Mouse (Mus musculus) kidney, postnatal 36 days (tissue): ENCODE data around the gene Ahdc1.
A peak's percentile ranks its signal among the peaks of the same experiment; 100 is the strongest.
"Not testable (repeated sequence)": the region's sequence is repeated elsewhere in the genome, so short reads cannot be mapped to it uniquely, and the experiment has no call there.

Experiments used
- DNase-seq, 2 experiments: peaks; one replicate each; pipeline ENCODE4 v3.0.0; 2021 to 2022; ENCODE audit warnings: mixed read lengths in 2 of 2

Gene Ahdc1

DNA sequence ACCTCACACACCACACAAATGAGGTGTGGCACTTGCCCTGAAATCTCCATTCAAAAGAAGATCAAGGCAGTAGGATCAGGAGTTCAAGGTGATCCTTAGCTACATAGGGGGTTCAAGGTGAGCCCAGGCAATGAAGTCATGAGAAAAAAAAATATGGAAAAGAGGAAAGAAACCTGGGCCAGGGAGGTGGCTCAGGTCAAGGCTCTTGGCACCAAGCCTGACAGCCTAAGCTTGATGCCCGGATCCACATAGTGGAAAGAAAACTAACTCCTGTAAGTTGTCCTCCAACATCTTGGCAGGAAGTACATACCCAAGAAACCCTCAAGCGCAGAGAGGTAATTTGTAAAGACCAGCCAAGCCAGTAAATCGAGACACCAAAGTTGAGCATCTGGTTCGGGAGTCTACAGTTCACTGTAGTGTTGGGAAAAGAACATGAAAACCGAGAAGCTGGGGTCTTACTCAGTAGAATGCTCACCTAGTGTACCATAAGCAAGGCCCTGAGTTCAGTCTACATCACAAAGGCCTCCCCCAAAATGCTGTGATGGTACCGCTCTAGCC, 71.2 kb downstream of the Ahdc1 start:
- peak; percentile 55 to 73 for DNase-seq

DNA sequence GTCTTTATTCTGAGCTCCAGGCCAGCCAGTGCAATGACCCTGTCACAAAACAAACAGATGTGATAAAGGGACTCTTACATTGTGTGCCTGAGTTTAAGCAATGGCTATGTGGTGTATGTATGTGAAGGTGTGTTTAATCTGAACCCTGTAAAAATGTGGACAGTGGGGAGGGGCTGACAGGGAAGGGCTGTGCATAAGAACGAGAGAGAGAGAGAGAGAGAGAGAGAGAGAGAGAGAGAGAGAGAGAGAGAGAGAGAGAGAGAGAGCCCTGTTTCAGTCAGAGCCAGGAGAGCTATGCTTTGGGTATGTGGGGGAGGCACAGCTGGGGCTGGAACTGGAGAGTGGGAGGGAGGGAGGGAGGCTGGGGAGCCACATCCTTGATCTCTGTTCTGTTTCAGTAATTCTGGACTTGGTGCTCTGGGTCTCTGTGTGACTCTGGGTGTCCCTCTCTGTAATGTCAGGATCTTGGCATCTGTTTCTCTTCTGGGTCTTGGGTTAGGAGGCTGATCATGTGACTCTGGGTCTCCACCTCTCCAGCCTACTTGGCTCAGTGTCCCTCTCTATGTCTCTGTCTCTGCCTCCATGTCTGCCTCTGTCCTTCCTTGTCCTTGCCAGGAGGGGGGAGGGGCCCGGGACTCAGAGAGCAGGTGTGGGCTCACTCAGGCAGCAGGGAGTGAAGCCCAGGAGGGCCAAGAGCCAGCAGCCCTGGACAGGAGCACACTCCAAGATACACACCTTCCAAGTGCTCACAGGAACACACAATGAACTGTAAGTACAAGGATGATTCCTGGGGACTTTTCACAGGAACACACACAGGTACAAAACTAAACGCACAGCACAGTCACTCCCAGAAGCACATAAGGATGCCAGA, 73.2 kb downstream of the Ahdc1 start:
- DNase-seq, result peak; percentile 95 to 96

DNA sequence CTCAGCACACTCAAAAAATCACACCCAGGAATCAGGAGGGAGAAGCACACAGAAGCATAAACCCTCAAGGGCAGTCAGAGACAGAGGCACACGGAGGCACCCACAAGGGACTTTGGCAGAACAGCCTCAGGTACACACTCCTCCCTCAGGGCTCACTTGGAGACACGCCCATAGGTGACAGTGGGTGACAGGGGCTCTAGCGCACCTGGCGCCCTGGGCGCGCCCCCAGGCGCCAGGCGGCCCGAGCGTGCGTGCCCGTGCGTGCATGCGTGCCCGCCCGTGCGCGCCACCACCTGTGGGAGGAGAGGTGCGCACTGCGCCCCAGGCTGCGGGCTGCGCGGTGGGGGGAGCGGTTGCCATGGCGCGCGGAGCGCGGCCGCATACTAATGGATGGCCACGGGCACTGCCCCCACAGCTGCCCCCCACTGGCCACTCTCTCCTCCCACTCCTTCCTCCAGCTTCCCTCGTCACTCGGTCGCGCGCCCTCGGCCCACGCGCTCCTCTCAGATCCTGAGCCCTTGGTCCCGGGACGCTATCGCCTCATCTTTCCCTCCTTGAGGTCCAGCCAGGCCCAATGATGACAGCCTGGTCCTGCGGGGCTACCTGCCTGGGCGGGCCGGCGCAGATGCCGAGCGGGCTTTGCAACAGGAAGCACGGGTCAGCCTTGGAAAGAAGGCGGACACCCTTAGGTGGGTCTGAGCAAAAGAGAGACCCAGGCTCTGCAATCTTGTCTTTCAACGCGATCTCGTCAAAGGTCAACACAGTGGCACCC, 74.1 kb downstream of the Ahdc1 start:
- DNase-seq, result peak; percentile 74 to 80

DNA sequence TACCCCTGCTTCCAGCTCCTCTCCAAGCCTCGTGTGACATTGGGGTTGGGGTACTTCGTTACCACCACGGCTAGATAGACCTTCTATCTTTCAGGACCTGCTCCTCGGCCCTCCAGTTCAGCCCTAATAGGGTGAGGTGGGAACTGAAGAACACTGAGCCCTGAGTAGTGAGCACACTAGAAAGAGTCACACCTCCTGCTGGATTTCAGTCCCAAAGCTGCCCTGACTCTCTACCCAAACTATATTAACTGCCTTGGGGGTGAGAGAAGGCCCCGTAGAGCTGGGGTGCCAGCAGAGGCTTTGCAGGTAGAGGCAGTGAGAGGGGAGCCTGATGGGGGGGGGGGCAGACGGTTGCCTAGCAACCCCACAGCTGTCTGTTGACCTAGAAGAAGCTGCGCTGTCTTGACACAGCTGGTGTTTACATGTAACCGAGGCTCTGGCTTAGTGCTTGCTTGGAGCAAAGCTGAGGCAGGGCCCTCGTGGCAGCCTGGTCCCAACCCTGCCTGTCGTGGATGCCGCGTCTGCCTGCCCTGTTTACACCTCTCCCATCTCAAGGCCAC, 74.8 kb downstream of the Ahdc1 start:
- no peak for DNase-seq

DNA sequence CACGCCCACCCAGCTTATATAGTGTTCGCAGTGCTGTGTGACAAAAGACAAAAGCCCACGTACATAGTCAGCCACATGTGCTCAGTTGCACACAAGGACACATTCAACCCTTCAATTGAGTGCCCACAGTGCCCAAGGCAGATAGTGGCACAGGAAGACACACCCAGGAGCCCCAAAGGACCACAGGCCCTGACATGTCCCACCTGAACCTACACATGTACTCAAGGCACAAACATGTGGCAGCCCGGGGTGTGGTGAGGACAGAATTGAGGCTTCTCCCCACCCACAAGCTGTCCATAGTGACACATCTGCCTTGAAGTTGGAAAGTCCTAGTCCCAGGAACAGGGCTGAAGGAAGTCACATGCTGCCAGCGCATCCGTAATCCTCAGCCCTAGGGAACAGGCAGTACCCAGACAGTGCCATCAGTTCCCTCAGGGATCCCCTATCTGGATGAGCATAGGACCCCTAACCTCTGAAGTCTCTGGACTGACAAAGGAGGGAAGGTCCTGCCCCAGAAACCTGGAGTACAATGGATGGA, 76.2 kb downstream of the Ahdc1 start:
- DNase-seq, result no peak

DNA sequence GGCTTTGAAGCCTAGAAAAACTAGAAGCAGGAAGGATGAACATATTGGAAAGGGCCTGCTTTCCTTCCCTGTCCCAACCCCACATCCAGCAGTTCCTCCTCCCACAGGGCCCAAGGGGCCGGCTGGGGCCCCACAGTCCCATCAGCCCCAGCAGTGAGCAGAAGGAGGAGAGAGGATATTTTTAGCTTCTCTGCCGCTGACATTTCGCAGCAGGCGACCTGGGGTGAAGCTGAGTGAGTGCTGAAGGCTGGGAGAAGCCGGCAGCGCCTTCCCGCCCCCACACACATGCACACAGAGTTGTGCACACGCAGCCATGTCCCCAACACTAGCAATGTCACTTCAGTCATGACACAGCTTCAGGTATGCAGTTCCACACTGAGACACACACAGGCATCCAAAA, 76.8 kb downstream of the Ahdc1 start:
- DNase-seq, result peak in 1 of 2 experiments; percentile 53

DNA sequence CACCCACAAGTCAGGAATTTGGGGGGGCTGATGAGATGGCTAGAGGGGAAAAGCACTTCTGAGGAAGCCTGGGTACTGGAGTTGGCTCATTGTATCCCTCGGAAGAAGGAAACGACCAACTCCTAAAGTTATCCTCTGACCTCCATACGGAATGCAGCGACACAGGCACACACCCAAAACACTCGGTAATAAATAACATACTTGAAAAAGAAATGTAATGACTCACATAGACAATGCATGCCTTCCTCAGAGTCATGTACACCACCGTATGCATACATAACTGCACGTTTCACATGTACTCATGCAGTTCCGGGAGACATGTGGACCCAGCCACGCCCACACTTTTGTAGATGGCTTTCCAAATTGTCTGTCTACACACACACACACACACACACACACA, 78.3 kb downstream of the Ahdc1 start:
- no peak for DNase-seq

DNA sequence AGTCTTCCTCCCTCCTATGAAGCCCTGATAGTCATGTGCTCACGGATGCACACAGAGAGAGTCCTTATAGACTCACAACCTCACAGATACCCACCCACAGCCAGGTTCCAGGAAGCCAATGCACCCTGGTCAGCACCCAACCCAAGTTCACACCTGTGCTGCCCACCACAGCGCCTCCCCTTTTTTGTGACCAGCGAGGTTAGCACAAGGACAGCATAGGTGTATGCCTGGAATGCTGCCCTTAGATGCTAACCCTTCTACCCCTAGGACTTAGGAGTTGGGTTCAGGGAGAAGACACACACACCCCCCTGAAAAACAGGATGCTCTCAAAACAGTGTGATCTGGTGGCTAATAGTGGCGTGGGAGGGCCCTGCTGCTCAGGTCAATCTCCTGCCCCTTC, 78.7 kb downstream of the Ahdc1 start:
- no peak for DNase-seq

DNA sequence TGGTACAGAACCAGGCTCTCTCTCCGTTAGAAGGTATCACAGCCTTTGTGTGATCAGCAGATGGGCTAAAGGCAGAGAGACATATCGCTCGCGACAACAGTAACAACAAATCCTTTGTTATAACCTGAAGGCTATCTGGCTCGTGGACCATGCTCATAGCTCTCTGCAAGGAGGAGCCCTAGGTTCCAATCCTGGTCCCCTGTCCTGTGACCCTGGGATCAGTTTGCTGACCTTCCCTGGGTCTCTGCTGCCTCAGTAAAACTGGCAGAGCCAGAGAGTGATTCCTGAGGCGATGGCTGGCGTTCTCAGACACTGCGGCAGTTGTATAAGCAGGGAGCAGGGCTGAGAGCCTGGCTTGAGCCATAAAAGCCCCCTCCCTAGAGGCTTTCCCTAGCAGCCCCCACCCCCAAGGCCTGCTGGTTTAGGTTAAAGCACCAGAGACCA, 79.2 kb downstream of the Ahdc1 start:
- no peak for DNase-seq

DNA sequence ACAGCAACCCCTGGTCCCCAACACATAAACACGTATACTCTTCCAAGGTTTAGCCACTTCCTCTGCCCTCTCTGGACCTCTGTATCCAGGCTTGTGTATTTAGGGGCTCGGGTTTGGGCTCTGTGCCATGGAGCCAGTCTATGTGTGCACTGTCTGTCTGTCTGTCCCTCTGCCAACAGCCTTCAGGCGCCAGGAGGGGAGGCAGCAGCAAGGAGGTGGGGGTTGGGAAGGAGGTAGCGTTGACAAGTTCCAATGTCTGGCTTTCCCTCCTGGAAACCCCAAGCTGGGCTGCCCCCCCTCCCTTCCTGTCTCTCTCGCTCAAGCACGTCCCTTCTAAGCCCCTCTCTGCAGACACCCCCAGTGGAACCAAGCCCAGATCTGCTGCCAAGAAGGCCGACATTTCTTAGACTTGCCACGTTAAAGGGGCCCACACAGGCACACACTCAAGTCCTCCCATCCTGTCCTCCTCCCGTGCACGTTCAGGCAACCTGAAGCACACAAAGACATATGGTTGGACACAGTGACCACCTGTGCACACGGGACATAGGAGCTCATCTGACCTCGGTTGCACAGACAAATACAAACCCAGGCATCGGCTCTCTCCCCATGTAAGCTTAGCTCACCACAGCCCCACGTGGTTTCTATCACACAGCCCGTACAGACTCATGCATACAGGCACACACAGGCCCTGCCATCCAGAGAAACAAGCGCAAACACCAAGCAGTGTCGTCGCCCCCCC, 79.8 kb downstream of the Ahdc1 start:
- DNase-seq, result peak in 1 of 2 experiments; percentile 69

DNA sequence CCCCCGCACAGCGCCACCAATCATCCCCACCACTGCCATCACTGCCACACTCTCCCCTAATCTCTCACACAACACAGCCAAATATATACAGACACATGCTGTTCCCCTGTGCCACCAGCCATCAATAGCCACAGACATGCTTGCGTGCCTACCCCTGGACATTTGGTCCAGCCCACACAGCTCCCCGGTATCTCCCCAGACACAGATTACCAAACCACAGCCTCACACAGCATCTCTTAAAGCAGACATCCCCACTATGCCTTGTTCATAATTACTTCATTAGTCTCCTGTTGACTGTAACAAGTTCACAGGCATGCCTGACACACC, 80.4 kb downstream of the Ahdc1 start:
- no peak for DNase-seq

DNA sequence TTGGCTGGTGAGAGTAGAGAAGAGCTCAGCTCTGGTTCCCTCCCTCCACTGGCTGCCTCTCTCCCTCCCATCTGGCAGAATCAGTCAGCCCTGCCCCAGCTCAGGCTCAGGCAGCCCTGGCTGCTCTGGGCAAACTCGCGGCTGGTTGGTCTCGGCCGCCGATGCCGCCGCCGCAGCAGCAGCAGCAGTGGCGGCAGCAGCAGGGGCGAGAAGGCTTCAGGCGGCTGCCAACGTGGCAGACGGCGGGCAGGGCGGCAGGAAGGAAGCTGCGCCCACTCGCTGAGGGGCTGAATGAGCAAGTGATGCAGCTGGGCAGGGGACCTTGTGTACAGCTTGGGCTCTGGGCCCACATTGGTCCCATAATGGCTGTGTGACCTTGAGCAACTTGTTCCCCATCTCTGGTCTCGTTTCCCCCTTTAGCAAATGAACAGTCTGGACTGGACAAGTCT, 81.4 kb downstream of the Ahdc1 start:
- DNase-seq, result peak; percentile 68 to 76

DNA sequence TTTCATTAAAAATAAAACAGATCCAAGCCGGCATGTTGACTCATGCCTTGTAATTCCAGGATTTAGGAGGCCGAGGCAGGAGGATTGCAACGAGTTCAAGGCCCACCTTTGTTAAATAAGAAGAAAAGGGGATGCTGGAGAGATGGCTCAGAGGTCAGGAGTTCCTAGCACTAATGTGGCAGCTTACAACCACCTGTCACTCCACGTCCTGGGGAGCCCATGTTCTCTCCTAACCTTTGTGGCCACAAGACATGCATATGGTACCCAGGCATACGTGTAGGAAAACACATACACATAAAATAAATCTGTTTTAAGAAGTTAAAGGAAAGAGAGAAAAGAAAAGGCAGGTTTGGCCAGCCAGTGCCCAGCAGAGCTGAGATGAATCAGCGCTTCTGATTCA, 82.0 kb downstream of the Ahdc1 start:
- DNase-seq, result no peak

DNA sequence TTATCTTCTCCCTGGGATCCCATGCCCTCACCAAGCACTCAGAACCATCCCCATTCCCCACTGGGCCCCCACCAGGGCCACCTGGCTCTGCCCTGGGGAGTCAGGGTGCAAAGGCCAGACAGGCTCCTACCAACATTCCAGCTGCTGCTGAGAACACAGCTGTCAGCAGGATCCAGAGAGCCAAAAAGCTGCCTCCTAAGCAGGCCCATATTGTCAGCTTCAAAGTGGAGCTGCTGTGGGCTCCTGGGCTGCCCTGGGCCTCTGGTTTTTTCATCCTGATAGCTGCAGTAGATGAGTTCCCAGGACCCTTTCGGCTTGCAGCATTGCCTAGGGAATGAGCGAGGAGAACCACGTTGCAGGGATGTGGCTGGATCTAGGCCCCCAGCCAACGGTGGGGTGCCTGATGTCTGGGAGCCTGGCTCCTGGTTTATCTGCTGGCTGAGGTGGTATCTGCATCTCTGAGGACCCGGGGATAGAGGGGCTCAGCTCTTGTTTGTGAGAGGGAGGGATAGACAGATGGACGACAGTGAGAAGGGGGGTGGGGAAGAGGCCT, 82.5 kb downstream of the Ahdc1 start:
- DNase-seq, result peak; percentile 65 to 72

DNA sequence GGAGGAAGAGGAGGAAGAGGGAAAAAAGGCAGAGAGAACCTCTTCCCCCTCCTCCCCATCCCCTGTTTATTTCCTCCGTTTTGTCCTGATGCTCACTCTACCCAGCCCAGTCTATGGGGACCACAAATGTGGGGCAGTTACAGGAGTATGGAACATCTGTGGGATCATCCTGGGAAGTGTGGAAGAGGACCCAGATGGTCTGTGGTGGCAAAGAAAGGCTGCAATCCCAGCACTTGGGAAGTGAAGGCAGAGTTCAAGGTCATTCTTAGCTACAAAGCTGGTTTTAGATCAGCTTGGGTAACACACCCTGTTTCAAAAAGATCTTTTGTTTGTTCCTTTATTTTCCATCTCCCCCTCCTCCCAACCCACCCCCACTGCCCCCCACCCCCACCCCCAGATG, 83.2 kb downstream of the Ahdc1 start:
- no peak for DNase-seq

DNA sequence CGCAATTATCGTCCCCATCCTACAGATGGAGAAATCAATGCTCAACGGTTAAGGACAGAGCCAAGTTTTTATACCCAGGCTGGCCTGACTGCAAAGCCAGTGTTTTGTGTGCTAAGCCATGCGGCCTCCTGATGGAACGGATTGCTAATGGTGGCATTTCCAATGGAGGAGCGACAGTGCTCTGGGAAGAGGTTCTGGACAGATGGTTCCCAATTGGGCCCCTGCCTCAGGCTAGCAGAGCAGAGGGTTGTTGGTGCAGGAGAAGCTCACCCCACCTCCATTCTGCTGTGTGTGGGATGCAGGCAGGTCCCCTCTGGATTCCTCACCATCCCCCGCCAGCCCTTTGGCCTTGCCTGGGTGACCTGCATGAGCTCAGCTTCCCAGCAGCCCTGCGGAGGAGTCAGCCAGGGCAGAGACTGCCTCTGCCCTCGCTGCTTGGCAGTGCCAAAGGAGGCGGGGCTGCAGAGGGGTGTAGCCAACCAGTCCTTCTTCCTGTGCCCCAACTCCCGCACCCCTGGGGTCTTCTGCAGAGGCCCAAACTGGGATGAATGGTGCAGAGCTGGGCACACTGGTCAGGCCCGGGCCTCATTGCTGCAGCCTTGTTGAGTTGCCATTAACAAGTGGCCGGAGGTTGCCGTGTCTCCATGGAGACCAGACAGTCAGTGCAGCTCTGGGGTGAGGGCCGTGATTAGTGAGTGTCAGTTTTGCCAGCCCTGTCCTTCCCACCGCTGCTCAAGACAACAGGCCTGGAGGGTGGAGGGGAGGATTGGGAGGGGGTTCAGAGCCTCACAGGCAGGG, 84.1 kb downstream of the Ahdc1 start:
- peak; percentile 95 for DNase-seq

DNA sequence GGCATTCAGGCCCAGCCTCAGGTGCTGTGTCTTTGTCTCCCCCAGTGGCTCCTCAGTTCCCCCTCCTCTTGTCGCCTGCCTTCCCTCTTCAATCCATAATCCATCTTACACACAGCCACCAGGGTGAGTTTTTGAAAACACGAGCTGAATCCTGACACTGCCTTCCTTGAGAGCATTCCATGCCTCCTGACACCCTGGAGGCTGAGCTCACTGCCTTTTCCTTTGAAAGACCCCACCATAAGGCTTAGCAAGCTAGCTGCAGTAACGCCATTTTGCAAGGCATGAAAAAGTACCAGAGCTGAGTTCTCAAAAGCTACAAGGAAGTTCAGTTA, 84.6 kb downstream of the Ahdc1 start:
- DNase-seq, result not testable (repeated sequence)

DNA sequence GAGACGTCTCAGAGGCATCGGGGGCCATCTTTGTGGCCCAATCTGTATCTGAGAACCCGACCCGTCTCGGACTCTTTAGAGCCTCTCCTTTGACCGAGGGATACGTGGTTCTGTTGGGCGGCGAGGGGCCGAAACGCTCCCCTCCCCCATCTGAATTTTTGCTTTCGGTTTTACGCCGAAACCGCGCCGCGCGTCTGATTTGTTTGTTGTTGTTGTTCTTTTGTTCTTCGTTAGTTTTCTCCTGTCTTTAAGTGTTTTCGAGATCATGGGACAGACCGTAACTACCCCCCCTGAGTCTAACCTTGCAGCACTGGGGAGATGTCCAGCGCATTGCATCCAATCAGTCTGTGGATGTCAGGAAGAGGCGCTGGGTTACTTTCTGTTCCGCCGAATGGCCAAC, 85.6 kb downstream of the Ahdc1 start:
- DNase-seq, result not testable (repeated sequence)

DNA sequence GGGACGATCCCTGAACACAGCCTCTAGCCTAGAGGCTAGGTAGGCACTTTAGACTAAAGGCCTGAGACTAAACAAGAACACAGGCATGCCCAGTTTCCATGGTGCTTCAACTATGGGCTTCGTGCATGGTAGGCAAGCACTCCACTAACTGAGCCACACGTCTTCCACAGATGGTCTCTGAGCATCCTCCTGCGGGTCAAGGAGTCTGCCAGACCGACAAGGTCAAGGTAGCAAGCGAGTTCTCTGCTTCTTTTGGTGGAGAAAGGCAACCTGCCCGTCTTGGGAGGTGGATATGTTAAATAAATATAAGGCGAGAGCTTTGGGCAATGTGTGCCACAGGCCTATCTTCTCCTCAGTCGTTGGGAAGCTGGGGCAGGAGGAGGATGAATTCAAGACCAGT, 90.7 kb downstream of the Ahdc1 start:
- no peak for DNase-seq

DNA sequence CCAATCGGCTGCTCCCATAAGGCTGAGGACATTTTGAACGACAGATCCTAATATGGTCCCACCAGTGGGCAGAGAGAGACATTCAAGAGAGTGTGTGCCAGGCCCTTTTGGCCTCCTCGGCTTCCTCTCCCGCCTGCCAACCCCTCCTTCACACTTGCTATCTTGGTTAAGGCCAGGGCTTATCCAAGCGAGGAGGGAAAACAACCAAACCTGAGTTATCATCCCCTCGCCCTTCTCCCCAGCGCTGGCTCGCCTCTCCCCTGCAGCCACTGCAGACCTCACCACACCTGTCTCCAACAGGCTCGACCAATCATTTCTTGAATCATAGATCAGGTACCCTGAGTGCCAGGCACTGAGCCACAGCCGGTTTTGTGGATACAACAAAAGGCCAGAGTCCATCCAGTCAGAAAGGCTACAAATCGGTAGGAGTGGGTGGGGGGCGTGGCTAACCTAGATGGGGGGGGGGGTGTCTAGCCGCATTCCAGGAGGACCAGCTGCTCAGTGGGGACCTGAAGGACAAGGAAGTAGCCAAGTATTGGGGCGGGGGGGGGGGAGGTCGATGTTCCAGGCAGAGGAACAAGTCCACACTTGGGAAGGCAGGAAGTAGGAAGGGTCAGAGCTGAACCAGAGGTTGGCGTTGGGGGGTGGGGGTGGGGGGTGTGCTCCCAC, 92.6 kb downstream of the Ahdc1 start:
- peak; percentile 79 to 84 for DNase-seq

DNA sequence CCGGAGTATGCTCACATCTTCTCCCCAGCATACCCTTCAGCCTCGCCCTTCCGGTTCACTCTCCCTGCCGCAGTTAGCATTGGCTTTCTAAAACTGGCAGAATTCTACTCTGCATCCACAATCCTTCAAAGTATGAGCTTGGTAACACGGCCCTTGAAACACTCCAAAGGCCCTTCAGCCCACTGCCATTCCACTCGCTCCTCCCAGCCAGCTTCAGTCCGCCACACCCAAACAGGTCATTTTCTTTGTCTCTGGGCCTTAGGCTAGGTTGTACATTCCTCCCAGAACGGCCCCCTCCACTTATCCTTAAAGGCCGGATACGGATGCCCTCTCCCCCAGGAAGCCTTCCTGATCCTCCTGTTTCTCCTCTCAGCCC, 93.1 kb downstream of the Ahdc1 start:
- no peak for DNase-seq
